Mouse (Mus musculus): ENCODE data around the gene Atxn1.

- TF ChIP-seq POLR2A (IDR thresholded peaks at IDR 0.05; ENCODE audit: low read depth, low read length) (no peak), CTCF (IDR thresholded peaks at IDR 0.05; ENCODE audit: borderline replicate concordance, insufficient read depth, low read length) (no peak)
Measured at GRCm38 (mm10) chr13:45992953-45993352, 28.1 kb upstream of the Atxn1 start.
